18 mouse cellular contexts compared by ENCODE assay signal in genomic region chr6:89456409-89456961, GRCm38 (mm10).
DNase-seq lines count a peak whose midpoint lies in the region; ATAC-seq lines count a peak whose summit lies in the region.
"Had no signal": no experiment of that assay in that cellular context is flagged by ENCODE, and none has a peak within 500 bp of the region (broad histone marks: within the 10 kb centered on the region; RNA-seq: fewer than 3 reads in every experiment).

No protein-coding gene starts in this region.

- no peak overlapping the region for H3K9ac ChIP-seq in heart, embryonic 14.5 days (ENCODE audit: low read length)
- no peak overlapping the region for H3K9ac ChIP-seq in lung, embryonic 15.5 days
- H3K9ac ChIP-seq: hindbrain, embryonic 12.5 days had no signal

- H3K4me3 ChIP-seq in heart, embryonic 14.5 days (ENCODE audit: control insufficient read depth in 1 of 2, insufficient read depth in 1 of 2, low read depth in 1 of 2, low read length in 2 of 2), result no peak overlapping the region
- H3K4me3 ChIP-seq in lung, embryonic 15.5 days, result no peak overlapping the region
- H3K4me3 ChIP-seq: hindbrain, embryonic 12.5 days; layer of hippocampus, adult 2 months; megakaryocyte, embryonic 14.5 days had no signal

- WGBS in heart, embryonic 14.5 days, result 44% methylated on average over 1 of the region's 1 CpGs
- 41% methylated on average over 1 of the region's 1 CpGs for WGBS in lung, embryonic 15.5 days

- H3K4me1 ChIP-seq in heart, embryonic 14.5 days (ENCODE audit: control insufficient read depth in 2 of 2, insufficient read depth in 2 of 2, low read length in 2 of 2), result peaks cover 21 to 40% of the 10 kb centered on the region in 2 experiments
- peaks cover 29% of the 10 kb centered on the region for H3K4me1 ChIP-seq in lung, embryonic 15.5 days

- no peak overlapping the region for H3K4me2 ChIP-seq in heart, embryonic 14.5 days (ENCODE audit: low read length)
- H3K4me2 ChIP-seq in lung, embryonic 15.5 days, result no peak overlapping the region
- H3K4me2 ChIP-seq: hindbrain, embryonic 12.5 days had no signal

- peak overlapping the region; percentile 52 to 66; a peak in 3 of 4 replicates for H3K27ac ChIP-seq in heart, embryonic 14.5 days (replicated peaks in 1 of 2; ENCODE audit: control insufficient read depth in 1 of 2, insufficient read depth in 1 of 2, low read depth in 2 of 2, low read length in 2 of 2)
- H3K27ac ChIP-seq in lung, embryonic 15.5 days, result no peak overlapping the region
- H3K27ac ChIP-seq: hindbrain, embryonic 12.5 days; layer of hippocampus, adult 2 months had no signal

- DNase-seq in embryo, embryonic 10 days (ENCODE audit: low spot score), result peak; percentile 43
- no peak for DNase-seq in embryo, embryonic 11 days
- no peak for DNase-seq in heart, postnatal 36 days
- no peak for DNase-seq in lung, postnatal 4 days
- no peak for DNase-seq in left cerebral cortex, postnatal 36 days (ENCODE audit: low spot score in 2 of 2)
- DNase-seq in adrenal gland, postnatal 10 days, result no peak
- DNase-seq: adrenal gland, postnatal 36 days; retina, postnatal 1 day; right cerebral cortex, postnatal 4 days; thymus, postnatal 25 days had no signal

- intact Hi-C loops in heart, postnatal 36 days (cut with DNase I), result loop anchor here (2.0 kb wide), 1 partner anchor 34 kb away; no protein-coding TSS in a partner anchor
- intact Hi-C loops in left cerebral cortex, postnatal 36 days (cut with DNase I), result no loop called here

- ATAC-seq in heart, embryonic 14.5 days (ENCODE audit: insufficient number of reproducible peaks, insufficient read depth, low FRiP score, low read depth), result no peak
- peak; percentile 32; the same call in 1 of the 2 replicates for ATAC-seq in lung, embryonic 15.5 days (ENCODE audit: borderline replicate concordance, extremely low read depth, low FRiP score, low TSS enrichment)
- ATAC-seq: forebrain, embryonic 16.5 days; midbrain, embryonic 16.5 days had no signal

- no peaks in the 10 kb centered on the region for H3K36me3 ChIP-seq in heart, embryonic 14.5 days (ENCODE audit: control insufficient read depth, insufficient read depth, low read length)
- H3K36me3 ChIP-seq in lung, embryonic 15.5 days, result no peaks in the 10 kb centered on the region
- H3K36me3 ChIP-seq: hindbrain, embryonic 12.5 days had no signal

- H3K9me3 ChIP-seq in heart, embryonic 14.5 days (ENCODE audit: control insufficient read depth, low read length), result no peaks in the 10 kb centered on the region
- no peaks in the 10 kb centered on the region for H3K9me3 ChIP-seq in lung, embryonic 15.5 days
- H3K9me3 ChIP-seq: hindbrain, embryonic 12.5 days; megakaryocyte, embryonic 14.5 days had no signal

- no peaks in the 10 kb centered on the region for H3K27me3 ChIP-seq in heart, embryonic 14.5 days (ENCODE audit: control insufficient read depth, insufficient read depth, low read length)
- H3K27me3 ChIP-seq in lung, embryonic 15.5 days, result no peaks in the 10 kb centered on the region
- H3K27me3 ChIP-seq: CH12.LX; hindbrain, embryonic 12.5 days had no signal
